Mouse (Mus musculus): ENCODE measurements at regions not wholly inside any gene's neighbourhood (a gene's known extent, or its start where the extent isn't known, plus 50 kb on each side); places are given as distances from the start of the nearest gene placed in this dataset.

DNA sequence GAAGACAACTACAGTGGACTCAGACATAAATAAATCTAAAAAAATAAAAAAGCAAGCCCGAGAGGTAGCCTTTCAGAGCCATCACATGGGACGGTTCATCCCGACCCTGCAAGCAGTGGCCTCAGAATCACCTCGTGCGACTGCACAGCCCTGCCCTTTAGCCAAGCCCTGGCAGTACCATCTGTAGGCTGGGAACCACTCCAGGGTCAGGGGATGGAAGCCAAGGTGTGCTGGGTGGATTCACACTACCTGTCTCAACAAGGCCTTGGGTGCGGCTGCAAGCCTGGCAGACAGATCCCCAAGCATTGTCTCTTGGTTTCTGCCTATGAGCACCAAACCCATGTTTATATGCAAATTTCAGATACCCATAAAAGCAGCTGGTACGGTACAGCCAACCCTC lies 115.3 kb upstream of the A530016L24Rik start:
- Histone ChIP-seq H3K9me3 (ENCODE audit: control insufficient read depth, low read length) (no peaks in the 10 kb centered on the region), H3K4me2 (ENCODE audit: low read length) (no peak overlapping the region), H3K4me1 (ENCODE audit: control insufficient read depth, insufficient read depth, low read depth, low read length) (peaks cover 4% of the 10 kb centered on the region; the same call in 1 of the 2 replicates), H3K27me3 (replicated peaks; ENCODE audit: control insufficient read depth, insufficient read depth, low read length) (no peaks in the 10 kb centered on the region), H3K9ac (ENCODE audit: low read depth, low read length) (no peak overlapping the region), H3K4me3 (ENCODE audit: low read length) (no peak overlapping the region), H3K27ac (ENCODE audit: low read depth, low read length) (no peak overlapping the region), H3K36me3 (ENCODE audit: control insufficient read depth, insufficient read depth, low read length) (no peaks in the 10 kb centered on the region)
- no peak for ATAC-seq
- WGBS = 83% methylated on average over 7 of the region's 7 CpGs

DNA sequence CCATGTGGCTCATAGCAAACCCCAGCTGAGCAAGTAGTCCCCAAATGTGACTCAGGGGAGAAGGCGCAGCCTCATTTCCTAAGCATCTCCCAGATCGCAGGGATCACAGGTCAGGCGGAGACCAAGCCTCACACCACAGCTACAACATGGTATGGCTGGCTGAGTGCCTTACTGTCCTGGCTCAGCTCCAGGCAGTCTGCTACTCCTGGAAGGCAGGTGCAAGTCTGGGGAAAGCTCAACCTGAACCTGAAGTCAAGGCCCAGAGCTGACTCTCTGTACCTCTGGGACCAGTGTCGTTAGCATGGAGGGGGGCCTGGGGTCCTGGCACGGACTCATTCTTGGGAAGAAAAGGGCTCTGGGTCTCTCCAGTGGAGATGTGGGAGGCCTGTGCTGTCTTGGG lies 113.0 kb upstream of the A530016L24Rik start:
- Histone ChIP-seq H3K36me3 (ENCODE audit: control insufficient read depth, insufficient read depth, low read length) (no peaks in the 10 kb centered on the region), H3K4me3 (ENCODE audit: low read length) (no peak overlapping the region), H3K9me3 (ENCODE audit: control insufficient read depth, low read length) (no peaks in the 10 kb centered on the region), H3K4me2 (ENCODE audit: low read length) (no peak overlapping the region), H3K4me1 (ENCODE audit: control insufficient read depth, insufficient read depth, low read depth, low read length) (no peaks in the 10 kb centered on the region), H3K27ac (ENCODE audit: low read depth, low read length) (no peak overlapping the region), H3K27me3 (replicated peaks; ENCODE audit: control insufficient read depth, insufficient read depth, low read length) (no peaks in the 10 kb centered on the region), H3K9ac (ENCODE audit: low read depth, low read length) (no peak overlapping the region)
- ATAC-seq = no peak
- 68% methylated on average over 5 of the region's 5 CpGs for WGBS

DNA sequence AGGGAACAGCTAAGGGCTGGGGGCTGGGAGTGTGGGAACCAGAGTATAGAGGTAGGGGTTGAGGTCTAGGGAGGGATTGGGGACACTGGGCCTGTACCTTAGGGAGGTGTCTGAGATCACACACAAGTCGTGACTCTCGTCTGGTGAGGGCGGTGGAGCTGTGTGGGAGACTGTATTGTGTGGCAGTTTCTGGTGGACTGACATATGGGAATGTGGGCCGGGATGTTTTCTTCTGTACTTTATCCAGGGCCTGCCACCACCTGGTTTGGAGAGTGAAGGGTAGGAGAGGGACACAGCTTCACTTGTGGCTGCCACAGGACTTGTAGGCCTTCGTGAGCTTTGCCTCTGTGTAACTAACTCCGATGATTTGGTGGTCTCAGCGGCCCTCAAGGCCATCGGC lies 112.5 kb upstream of the A530016L24Rik start:
- no peak overlapping the region for H3K4me2 ChIP-seq (ENCODE audit: low read length)
- H3K9ac ChIP-seq (ENCODE audit: low read depth, low read length) = no peak overlapping the region
- H3K4me1 ChIP-seq (ENCODE audit: control insufficient read depth, insufficient read depth, low read depth, low read length) = no peaks in the 10 kb centered on the region
- H3K9me3 ChIP-seq (ENCODE audit: control insufficient read depth, low read length) = no peaks in the 10 kb centered on the region
- H3K27ac ChIP-seq (ENCODE audit: low read depth, low read length) = no peak overlapping the region
- H3K27me3 ChIP-seq (replicated peaks; ENCODE audit: control insufficient read depth, insufficient read depth, low read length) = no peaks in the 10 kb centered on the region
- no peak for ATAC-seq
- 93% methylated on average over 8 of the region's 8 CpGs for WGBS
- no peaks in the 10 kb centered on the region for H3K36me3 ChIP-seq (ENCODE audit: control insufficient read depth, insufficient read depth, low read length)
- no peak overlapping the region for H3K4me3 ChIP-seq (ENCODE audit: low read length)

DNA sequence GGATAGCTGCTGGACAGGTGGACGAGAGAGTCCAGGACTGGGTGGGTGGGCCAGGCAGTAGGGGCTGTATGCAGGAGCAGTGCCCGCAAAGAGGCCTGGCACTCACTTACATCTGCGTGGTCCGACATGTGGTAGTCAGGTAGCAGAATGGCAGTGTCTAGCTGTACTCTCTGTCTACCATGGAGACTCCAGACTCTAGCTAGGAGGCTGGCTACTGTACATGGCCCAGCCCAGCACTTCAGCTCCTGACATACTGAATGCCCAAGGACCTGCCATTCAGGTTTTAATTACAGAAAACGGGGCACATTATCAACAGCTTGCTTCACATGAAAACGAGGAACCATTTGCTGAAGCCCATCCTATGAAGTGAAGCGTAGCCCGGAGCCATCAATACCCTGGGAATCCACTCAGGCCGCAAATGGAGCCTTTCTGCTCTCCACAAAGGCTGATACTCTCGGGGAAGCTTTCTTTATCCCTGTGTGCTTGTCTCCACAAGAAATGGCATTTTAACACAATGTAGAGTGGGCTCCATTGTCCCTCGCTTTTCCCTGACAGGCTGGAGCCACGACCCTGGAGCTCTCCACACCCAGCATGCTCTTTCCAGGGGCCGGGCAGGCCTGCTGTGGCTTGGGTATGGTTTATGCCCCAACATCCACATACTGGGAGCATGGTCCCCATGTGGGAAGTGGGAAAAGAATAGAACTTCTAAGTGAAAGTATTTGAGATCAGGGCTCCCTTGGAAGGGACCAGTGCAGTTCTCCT lies 110.6 kb upstream of the A530016L24Rik start:
- no peak overlapping the region for H3K27ac ChIP-seq (ENCODE audit: low read depth, low read length)
- no peak overlapping the region for H3K9ac ChIP-seq (ENCODE audit: low read depth, low read length)
- H3K36me3 ChIP-seq (ENCODE audit: control insufficient read depth, insufficient read depth, low read length) = no peaks in the 10 kb centered on the region
- H3K4me1 ChIP-seq (ENCODE audit: control insufficient read depth, insufficient read depth, low read depth, low read length) = no peaks in the 10 kb centered on the region
- no peak overlapping the region for H3K4me3 ChIP-seq (ENCODE audit: low read length)
- no peak overlapping the region for H3K4me2 ChIP-seq (ENCODE audit: low read length)
- no peaks in the 10 kb centered on the region for H3K27me3 ChIP-seq (replicated peaks; ENCODE audit: control insufficient read depth, insufficient read depth, low read length)
- ATAC-seq = no peak
- WGBS = 47% methylated on average over 13 of the region's 13 CpGs
- H3K9me3 ChIP-seq (ENCODE audit: control insufficient read depth, low read length) = no peaks in the 10 kb centered on the region

DNA sequence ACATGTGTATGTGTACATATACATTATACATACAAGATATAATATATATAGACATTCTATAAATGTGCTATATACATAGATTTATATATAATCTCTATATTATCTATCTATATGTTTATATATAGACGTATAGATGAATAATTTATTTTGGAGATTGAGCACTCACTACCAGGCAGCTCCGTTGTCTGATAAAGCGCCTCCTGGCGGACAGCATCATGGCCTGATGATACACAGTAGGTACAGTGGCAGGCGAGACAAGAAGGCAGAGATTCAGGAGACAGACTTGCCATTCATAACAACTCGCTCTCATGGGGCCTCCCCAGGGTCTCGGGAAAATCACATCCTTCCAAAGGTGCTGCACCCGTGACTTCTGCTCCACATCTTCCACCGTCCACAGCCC lies 101.4 kb upstream of the A530016L24Rik start:
- Histone ChIP-seq H3K4me2 (ENCODE audit: low read length) (no peak overlapping the region), H3K4me3 (ENCODE audit: low read length) (no peak overlapping the region), H3K36me3 (ENCODE audit: control insufficient read depth, insufficient read depth, low read length) (no peaks in the 10 kb centered on the region), H3K27ac (ENCODE audit: low read depth, low read length) (no peak overlapping the region), H3K27me3 (replicated peaks; ENCODE audit: control insufficient read depth, insufficient read depth, low read length) (peaks cover 3% of the 10 kb centered on the region; the same call in 1 of the 2 replicates), H3K9me3 (ENCODE audit: control insufficient read depth, low read length) (no peaks in the 10 kb centered on the region), H3K4me1 (ENCODE audit: control insufficient read depth, insufficient read depth, low read depth, low read length) (no peaks in the 10 kb centered on the region), H3K9ac (ENCODE audit: low read depth, low read length) (no peak overlapping the region)
- no peak for ATAC-seq
- WGBS = 72% methylated on average over 9 of the region's 9 CpGs

DNA sequence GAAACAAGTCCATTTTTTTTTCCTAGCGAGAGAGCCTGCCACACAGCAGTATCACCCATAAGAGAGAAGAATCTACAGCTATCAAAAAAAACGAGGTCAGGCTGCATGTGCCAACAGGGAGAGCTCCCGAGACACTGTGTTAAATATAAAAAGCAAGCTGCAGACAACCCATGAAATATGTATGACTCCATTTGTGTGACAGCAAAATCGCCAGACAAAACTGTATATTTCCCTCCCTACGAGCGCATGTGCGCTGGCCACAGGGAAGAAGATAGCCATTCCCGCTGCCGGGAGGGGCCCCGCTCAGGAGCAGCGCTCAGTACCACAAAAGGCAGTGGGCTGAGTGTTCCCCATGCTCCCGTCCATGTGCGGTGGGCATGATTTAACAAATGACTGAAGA lies 93.3 kb upstream of the A530016L24Rik start:
- 40% methylated on average over 13 of the region's 13 CpGs for WGBS
- no peaks in the 10 kb centered on the region for H3K36me3 ChIP-seq (ENCODE audit: control insufficient read depth, insufficient read depth, low read length)
- H3K27me3 ChIP-seq (replicated peaks; ENCODE audit: control insufficient read depth, insufficient read depth, low read length) = peaks cover 3% of the 10 kb centered on the region; the same call in 1 of the 2 replicates
- no peaks in the 10 kb centered on the region for H3K9me3 ChIP-seq (ENCODE audit: control insufficient read depth, low read length)
- ATAC-seq = no peak
- H3K4me2 ChIP-seq (ENCODE audit: low read length) = no peak overlapping the region
- peak overlapping the region; percentile 10; the same call in 1 of the 2 replicates for H3K9ac ChIP-seq (ENCODE audit: low read depth, low read length)
- no peak overlapping the region for H3K27ac ChIP-seq (ENCODE audit: low read depth, low read length)
- H3K4me3 ChIP-seq (ENCODE audit: low read length) = no peak overlapping the region
- H3K4me1 ChIP-seq (ENCODE audit: control insufficient read depth, insufficient read depth, low read depth, low read length) = peaks cover 6% of the 10 kb centered on the region

DNA sequence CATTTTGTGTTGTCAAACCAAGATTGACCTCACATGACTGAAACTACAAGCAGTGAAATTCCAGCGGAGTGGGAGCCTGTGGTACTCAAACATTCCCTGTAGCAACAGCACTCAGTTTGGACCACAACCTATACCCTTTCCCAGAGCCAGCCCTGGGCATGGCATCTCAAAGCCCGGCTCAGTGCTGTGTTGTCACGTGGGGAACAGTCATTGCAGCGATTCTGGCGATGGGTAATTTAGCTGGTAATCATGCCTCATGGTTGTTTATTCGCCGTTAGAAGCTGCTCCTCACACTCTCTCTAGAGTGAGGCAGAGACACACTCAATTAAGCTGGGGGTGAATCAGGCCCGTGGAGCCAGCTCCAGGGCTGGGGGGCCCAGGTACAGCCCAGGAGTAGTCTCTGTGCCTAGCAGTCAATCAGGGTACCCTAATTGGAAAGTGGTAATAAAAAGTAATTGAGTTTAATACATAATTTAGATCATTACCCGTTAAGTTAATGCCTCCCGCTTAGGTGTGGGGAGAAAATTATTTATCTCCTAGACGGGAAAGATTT lies 85.5 kb upstream of the A530016L24Rik start:
- no peaks in the 10 kb centered on the region for H3K36me3 ChIP-seq (ENCODE audit: control insufficient read depth, insufficient read depth, low read length)
- H3K9ac ChIP-seq (ENCODE audit: low read depth, low read length) = no peak overlapping the region
- no peaks in the 10 kb centered on the region for H3K27me3 ChIP-seq (replicated peaks; ENCODE audit: control insufficient read depth, insufficient read depth, low read length)
- WGBS = 55% methylated on average over 11 of the region's 11 CpGs
- no peak overlapping the region for H3K27ac ChIP-seq (ENCODE audit: low read depth, low read length)
- H3K4me1 ChIP-seq (ENCODE audit: control insufficient read depth, insufficient read depth, low read depth, low read length) = peaks cover 3% of the 10 kb centered on the region; the same call in 1 of the 2 replicates
- H3K4me2 ChIP-seq (ENCODE audit: low read length) = no peak overlapping the region
- H3K9me3 ChIP-seq (ENCODE audit: control insufficient read depth, low read length) = no peaks in the 10 kb centered on the region
- ATAC-seq = peak; percentile 67
- H3K4me3 ChIP-seq (ENCODE audit: low read length) = no peak overlapping the region

DNA sequence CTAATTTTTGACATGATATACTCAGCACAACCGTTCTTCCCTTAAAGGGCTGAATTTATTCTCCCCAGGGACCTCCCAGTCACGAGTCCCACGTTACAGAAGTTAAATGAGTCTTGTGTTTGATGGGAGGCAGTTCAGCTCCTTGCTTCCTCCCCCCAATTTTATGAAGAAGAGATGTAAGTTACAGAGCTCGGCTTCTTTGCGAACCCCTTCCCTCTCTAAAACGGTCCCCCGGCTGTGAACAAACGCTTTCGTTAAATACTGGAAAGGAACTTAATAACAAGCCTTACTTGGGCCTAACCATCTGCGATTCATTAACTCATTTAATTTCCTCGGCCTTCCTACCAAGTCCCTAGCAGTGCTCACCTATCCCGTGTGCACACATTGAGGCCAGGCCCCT lies 84.9 kb upstream of the A530016L24Rik start:
- WGBS = 69% methylated on average over 12 of the region's 12 CpGs
- H3K4me3 ChIP-seq (ENCODE audit: low read length) = no peak overlapping the region
- no peaks in the 10 kb centered on the region for H3K27me3 ChIP-seq (replicated peaks; ENCODE audit: control insufficient read depth, insufficient read depth, low read length)
- no peak overlapping the region for H3K9ac ChIP-seq (ENCODE audit: low read depth, low read length)
- H3K9me3 ChIP-seq (ENCODE audit: control insufficient read depth, low read length) = no peaks in the 10 kb centered on the region
- H3K4me1 ChIP-seq (ENCODE audit: control insufficient read depth, insufficient read depth, low read depth, low read length) = peaks cover 3% of the 10 kb centered on the region; the same call in 1 of the 2 replicates
- H3K27ac ChIP-seq (ENCODE audit: low read depth, low read length) = no peak overlapping the region
- H3K36me3 ChIP-seq (ENCODE audit: control insufficient read depth, insufficient read depth, low read length) = no peaks in the 10 kb centered on the region
- no peak overlapping the region for H3K4me2 ChIP-seq (ENCODE audit: low read length)
- ATAC-seq = no peak

DNA sequence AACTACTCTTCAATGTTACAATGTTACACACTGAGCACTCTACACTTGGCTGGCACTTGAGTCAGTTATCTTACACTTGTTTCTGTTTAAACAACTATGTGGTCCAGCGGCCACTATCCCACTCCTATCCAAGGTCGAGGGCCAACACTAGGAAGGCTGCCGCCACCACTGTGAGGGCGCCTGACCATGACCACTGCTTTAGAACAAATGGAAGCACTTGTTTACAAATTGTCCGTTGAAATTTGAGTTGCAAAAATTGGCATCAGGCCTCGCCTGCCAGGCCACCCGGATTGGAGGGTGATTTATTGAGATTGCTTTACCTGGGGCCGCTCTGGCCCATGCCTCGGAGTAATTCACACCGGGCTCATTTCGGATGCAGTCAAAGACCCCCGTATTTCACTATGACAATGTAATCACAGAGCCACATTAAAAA lies 83.5 kb upstream of the A530016L24Rik start:
- ATAC-seq = no peak
- Histone ChIP-seq H3K27me3 (replicated peaks; ENCODE audit: control insufficient read depth, insufficient read depth, low read length) (no peaks in the 10 kb centered on the region), H3K27ac (ENCODE audit: low read depth, low read length) (no peak overlapping the region), H3K9ac (ENCODE audit: low read depth, low read length) (no peak overlapping the region), H3K36me3 (ENCODE audit: control insufficient read depth, insufficient read depth, low read length) (no peaks in the 10 kb centered on the region), H3K9me3 (ENCODE audit: control insufficient read depth, low read length) (no peaks in the 10 kb centered on the region), H3K4me3 (ENCODE audit: low read length) (no peak overlapping the region), H3K4me2 (ENCODE audit: low read length) (no peak overlapping the region), H3K4me1 (ENCODE audit: control insufficient read depth, insufficient read depth, low read depth, low read length) (peaks cover 8% of the 10 kb centered on the region)
- 58% methylated on average over 12 of the region's 12 CpGs for WGBS

Data from hindbrain, embryonic 16.5 days (tissue).